Mouse (Mus musculus) hindbrain, embryonic 15.5 days (tissue): ENCODE results near the gene Gba2. TPM values are rescaled to one million over a fixed set of nuclear protein-coding genes. Genes with fewer than 3 reads are reported as not detected.

Source experiments
- ATAC-seq: fragments of 200-750 bp; cut with Nextera tagmentation; 2 replicates; pipeline ENCODE4 v1.8.0; 2017; ENCODE audit warnings: low read depth, moderate number of reproducible peaks, moderate TSS enrichment; ENCODE audit not compliant: low FRiP score
- H3K27ac ChIP-seq: fragments of 300-500 bp; sonication (generic); replicated peaks from 2 replicates; pipeline ENCODE4 v1.5.1; 2015; ENCODE audit warnings: mild to moderate bottlenecking, inconsistent platforms
- H3K27me3 ChIP-seq: fragments of 300-500 bp; sonication (generic); 2 replicates; pipeline ENCODE4 v1.6.1; 2015; ENCODE audit warnings: control low read depth, inconsistent platforms
- H3K36me3 ChIP-seq: fragments of 300-500 bp; sonication (generic); 2 replicates; pipeline ENCODE4 v1.6.1; 2015; ENCODE audit warnings: control low read depth, inconsistent platforms
- H3K4me1 ChIP-seq: fragments of 300-500 bp; sonication (generic); replicated peaks from 2 replicates; pipeline ENCODE4 v1.6.1; 2015; ENCODE audit warnings: control low read depth, inconsistent platforms
- H3K4me2 ChIP-seq: fragments of 300-500 bp; sonication (generic); 2 replicates; pipeline ENCODE4 v1.6.1; 2015; ENCODE audit warnings: moderate library complexity, mild to moderate bottlenecking, inconsistent platforms
- H3K4me3 ChIP-seq: fragments of 300-500 bp; sonication (generic); 2 replicates; pipeline ENCODE4 v1.5.1; 2015; ENCODE audit warnings: mild to moderate bottlenecking, inconsistent platforms
- H3K9ac ChIP-seq: fragments of 300-500 bp; sonication (generic); 2 replicates; pipeline ENCODE4 v1.6.1; 2015; ENCODE audit warnings: inconsistent platforms
- H3K9me3 ChIP-seq: fragments of 300-500 bp; sonication (generic); 2 replicates; pipeline ENCODE4 v1.6.1; 2016; ENCODE audit warnings: control low read depth, inconsistent platforms
- WGBS: fragments of 180-500 bp; shearing (Covaris S2); methylation state at CpG from one replicate; pipeline ENCODE4 v1.1.7; 2015; 5-methylcytosine and 5-hydroxymethylcytosine counted together
- polyA plus RNA-seq: library from polyadenylated mRNA; unstranded; fragments of >200 nt; fragmentation: Nextera tagmentation; extraction: Ambion mirVana; gene quantifications from 2 replicates; pipeline ENCODE4 v1.2.1, GENCODE M21; 2015

The Gba2 gene
- polyA plus RNA-seq, 1 experiment from 2014 or later = 63.4 TPM

DNA sequence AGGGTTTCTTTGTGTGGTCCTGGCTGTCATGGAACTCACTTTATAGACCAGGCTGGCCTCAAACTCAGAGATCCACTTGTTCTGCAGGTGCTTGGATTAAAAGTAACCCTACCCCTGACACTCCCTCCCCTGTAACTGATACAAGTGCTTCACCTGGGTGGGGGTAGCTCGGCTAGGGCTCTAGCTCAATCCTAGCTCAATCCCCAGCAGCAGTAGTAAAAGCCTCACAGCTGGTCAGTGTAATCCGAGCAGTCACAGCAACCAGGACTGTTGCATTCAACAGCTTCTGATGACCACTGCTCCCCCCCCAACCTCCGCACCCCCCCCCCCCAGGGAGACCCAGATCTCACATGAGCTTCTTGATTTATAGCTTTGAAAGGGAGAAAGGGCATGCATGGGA, 36.6 kb downstream of the Gba2 start:
- H3K4me1 ChIP-seq = no peaks in the 10 kb centered on the region
- no peak overlapping the region for H3K9ac ChIP-seq
- H3K36me3 ChIP-seq = peaks cover 96% of the 10 kb centered on the region
- WGBS = 98% methylated on average over 3 of the region's 3 CpGs
- H3K27me3 ChIP-seq = no peaks in the 10 kb centered on the region
- no peak overlapping the region for H3K27ac ChIP-seq
- H3K4me2 ChIP-seq = no peak overlapping the region
- H3K4me3 ChIP-seq = no peak overlapping the region
- H3K9me3 ChIP-seq = no peaks in the 10 kb centered on the region
- no peak for ATAC-seq

GRCm38 (mm10) chr4:43536031-43536430, 42.6 kb downstream of the Gba2 start:
- H3K27me3 ChIP-seq = no peaks in the 10 kb centered on the region
- no peaks in the 10 kb centered on the region for H3K4me1 ChIP-seq
- no peak overlapping the region for H3K27ac ChIP-seq
- peaks cover 91% of the 10 kb centered on the region for H3K36me3 ChIP-seq
- H3K9ac ChIP-seq = no peak overlapping the region
- no peaks in the 10 kb centered on the region for H3K9me3 ChIP-seq
- no peak overlapping the region for H3K4me3 ChIP-seq
- ATAC-seq = no peak
- H3K4me2 ChIP-seq = no peak overlapping the region
- WGBS = 91% methylated on average over 9 of the region's 9 CpGs

DNA sequence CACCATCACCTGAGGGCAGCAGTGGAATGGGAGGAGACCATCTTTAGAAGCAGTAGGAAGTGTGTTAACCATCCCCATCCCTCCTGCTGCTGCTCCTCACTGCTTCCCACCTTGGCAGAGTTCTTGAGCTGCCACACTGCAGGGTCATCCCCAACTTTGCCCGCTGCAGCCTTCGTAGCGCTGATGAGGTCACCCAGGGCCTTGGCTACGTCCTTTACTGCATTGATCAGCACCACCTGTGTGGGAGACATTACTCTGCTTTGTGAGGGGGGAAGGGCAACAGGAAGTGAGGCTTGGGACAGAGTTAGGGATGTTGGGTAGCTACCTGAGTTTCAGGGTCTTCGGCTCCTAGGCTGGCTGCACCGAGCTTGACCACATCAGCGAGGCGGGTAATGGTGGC, 43.0 kb downstream of the Gba2 start:
- no peak for ATAC-seq
- no peaks in the 10 kb centered on the region for H3K9me3 ChIP-seq
- WGBS = 97% methylated on average over 8 of the region's 8 CpGs

GRCm38 (mm10) chr4:43533270-43533669, 45.4 kb downstream of the Gba2 start:
- 84% methylated on average over 9 of the region's 9 CpGs for WGBS
- Histone ChIP-seq H3K36me3 (peaks cover 64% of the 10 kb centered on the region), H3K4me1 (no peaks in the 10 kb centered on the region), H3K4me3 (no peak overlapping the region), H3K9me3 (no peaks in the 10 kb centered on the region), H3K27me3 (no peaks in the 10 kb centered on the region), H3K9ac (no peak overlapping the region), H3K27ac (no peak overlapping the region), H3K4me2 (no peak overlapping the region)
- no peak for ATAC-seq

More for the DNA sequence above, 43.0 kb downstream of the Gba2 start:
- no peaks in the 10 kb centered on the region for H3K4me1 ChIP-seq
- no peak overlapping the region for H3K27ac ChIP-seq
- no peak overlapping the region for H3K9ac ChIP-seq
- H3K27me3 ChIP-seq = no peaks in the 10 kb centered on the region
- no peak overlapping the region for H3K4me3 ChIP-seq
- peaks cover 88% of the 10 kb centered on the region for H3K36me3 ChIP-seq
- no peak overlapping the region for H3K4me2 ChIP-seq

GRCm38 (mm10) chr4:43530581-43530980, 48.1 kb downstream of the Gba2 start:
- H3K4me1 ChIP-seq = no peaks in the 10 kb centered on the region
- WGBS = 22% methylated on average over 7 of the region's 7 CpGs
- ATAC-seq = no peak

DNA sequence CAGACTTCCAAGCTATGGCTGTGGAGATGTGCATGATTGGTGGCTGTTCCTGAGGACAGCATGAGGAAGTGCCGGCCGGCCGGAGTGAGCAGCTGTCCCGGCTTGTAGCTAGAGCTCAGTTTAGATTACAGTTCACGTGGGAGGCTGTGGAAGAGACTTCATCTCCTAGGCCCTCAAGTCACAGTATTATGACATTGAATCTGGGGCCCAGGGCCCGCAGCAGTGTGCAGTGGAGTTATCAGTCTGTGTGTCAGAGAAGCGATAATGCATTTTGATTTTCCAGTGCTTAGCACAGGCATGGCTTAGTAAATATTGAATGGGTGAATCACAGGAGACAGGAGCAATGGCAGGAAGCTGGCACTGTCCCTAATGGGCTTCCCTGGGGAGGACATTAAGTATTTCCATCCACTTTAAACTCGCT, 48.6 kb downstream of the Gba2 start:
- ATAC-seq = no peak
- no peak overlapping the region for H3K4me2 ChIP-seq
- H3K9me3 ChIP-seq = no peaks in the 10 kb centered on the region
- 56% methylated on average over 8 of the region's 8 CpGs for WGBS
- no peak overlapping the region for H3K27ac ChIP-seq
- H3K27me3 ChIP-seq = peaks cover 14% of the 10 kb centered on the region
- no peak overlapping the region for H3K9ac ChIP-seq
- H3K4me1 ChIP-seq = no peaks in the 10 kb centered on the region
- H3K36me3 ChIP-seq = peaks cover 36% of the 10 kb centered on the region
- no peak overlapping the region for H3K4me3 ChIP-seq

More at GRCm38 (mm10) chr4:43530581-43530980, 48.1 kb downstream of the Gba2 start:
- H3K27ac ChIP-seq = no peak overlapping the region
- H3K9me3 ChIP-seq = no peaks in the 10 kb centered on the region
- H3K27me3 ChIP-seq = peaks cover 10% of the 10 kb centered on the region
- no peak overlapping the region for H3K4me3 ChIP-seq
- H3K36me3 ChIP-seq = peaks cover 40% of the 10 kb centered on the region
- no peak overlapping the region for H3K9ac ChIP-seq
- H3K4me2 ChIP-seq = no peak overlapping the region

- H3K9me3 ChIP-seq = no peaks in the 10 kb centered on the region
- H3K4me2 ChIP-seq = no peak overlapping the region
- 78% methylated on average over 9 of the region's 9 CpGs for WGBS
- no peak overlapping the region for H3K27ac ChIP-seq
- H3K36me3 ChIP-seq = peaks cover 21% of the 10 kb centered on the region
- no peak overlapping the region for H3K9ac ChIP-seq
- H3K27me3 ChIP-seq = peaks cover 21% of the 10 kb centered on the region
- ATAC-seq = no peak
- H3K4me1 ChIP-seq = peaks cover 10% of the 10 kb centered on the region
- H3K4me3 ChIP-seq = no peak overlapping the region
Measured at GRCm38 (mm10) chr4:43528487-43528886, 50.2 kb downstream of the Gba2 start.

DNA sequence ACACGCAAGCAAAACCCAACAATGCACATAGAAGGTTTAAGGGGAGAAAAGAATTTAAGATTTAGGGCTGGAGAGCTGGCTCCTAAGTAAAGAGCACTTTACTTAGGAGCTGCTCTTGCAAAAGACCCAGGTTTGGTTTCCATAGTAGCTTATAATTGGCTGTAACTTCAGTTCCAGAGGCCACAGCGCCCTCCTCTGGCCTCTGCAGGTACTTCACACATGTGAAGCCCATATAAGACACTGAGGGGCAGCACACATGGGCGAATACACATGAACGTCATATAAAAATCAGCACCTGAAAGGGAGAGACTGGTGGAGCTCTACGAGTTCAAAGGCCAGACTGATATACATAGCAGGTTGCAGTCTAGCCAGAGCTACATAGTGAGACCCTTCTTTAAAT, 50.8 kb downstream of the Gba2 start:
- Histone ChIP-seq H3K9me3 (no peaks in the 10 kb centered on the region), H3K36me3 (peaks cover 15% of the 10 kb centered on the region), H3K9ac (no peak overlapping the region), H3K4me1 (peaks cover 14% of the 10 kb centered on the region), H3K4me3 (no peak overlapping the region), H3K4me2 (no peak overlapping the region), H3K27ac (no peak overlapping the region), H3K27me3 (peaks cover 27% of the 10 kb centered on the region)
- ATAC-seq = no peak
- 65% methylated on average over 5 of the region's 5 CpGs for WGBS

DNA sequence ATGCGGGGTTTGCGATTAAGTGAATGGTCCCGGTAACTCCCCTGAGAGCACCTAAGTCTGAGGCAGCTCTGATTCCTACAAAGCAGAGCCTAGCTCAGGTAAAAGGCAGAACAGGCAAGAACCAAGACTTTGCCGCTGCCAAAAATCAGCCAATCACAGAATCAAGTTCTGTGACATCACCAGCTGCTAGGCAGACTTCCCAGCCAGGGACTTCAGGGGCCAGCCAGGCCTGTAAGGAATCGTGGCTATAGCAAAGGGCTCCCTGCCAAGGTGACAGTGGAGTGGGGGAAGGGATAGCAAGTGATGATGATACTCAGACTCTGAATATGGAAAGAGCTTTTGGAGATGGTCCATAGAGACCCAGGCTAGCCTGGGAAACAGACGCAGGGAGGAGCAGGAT, 58.7 kb downstream of the Gba2 start:
- Histone ChIP-seq H3K4me1 (peaks cover 26% of the 10 kb centered on the region), H3K4me3 (peak overlapping the region; percentile 18; the same call in 1 of the 2 replicates), H3K36me3 (no peaks in the 10 kb centered on the region), H3K9ac (no peak overlapping the region), H3K27ac (no peak overlapping the region), H3K27me3 (peaks cover 34% of the 10 kb centered on the region), H3K9me3 (no peaks in the 10 kb centered on the region), H3K4me2 (peak overlapping the region; percentile 47)
- 12% methylated on average over 6 of the region's 6 CpGs for WGBS
- ATAC-seq = peak; percentile 69; the same call in 1 of the 2 replicates

DNA sequence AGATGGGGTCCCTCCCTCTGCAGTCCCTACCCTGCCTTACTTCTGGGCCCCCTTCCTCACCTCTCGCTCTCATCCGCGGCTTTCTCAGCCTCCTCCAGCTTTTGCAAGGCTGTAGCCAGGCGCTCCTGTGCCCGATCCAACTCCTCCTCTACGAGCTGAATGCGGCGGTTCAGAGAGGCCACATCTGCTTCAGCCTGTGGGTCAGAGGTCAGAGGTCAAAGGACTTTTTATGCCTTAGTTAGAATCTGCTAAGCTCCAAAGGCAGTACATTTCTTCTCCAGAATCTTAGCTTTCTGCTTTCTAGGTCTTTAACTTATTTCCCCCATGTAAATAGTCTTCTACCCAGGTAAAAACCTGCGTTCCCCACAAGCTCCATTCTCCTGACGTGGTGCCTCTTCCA, 59.1 kb downstream of the Gba2 start:
- Histone ChIP-seq H3K27ac (no peak overlapping the region), H3K36me3 (no peaks in the 10 kb centered on the region), H3K4me3 (peak overlapping the region; percentile 18; the same call in 1 of the 2 replicates), H3K4me2 (peak overlapping the region; percentile 47), H3K9me3 (no peaks in the 10 kb centered on the region), H3K9ac (no peak overlapping the region), H3K27me3 (peaks cover 34% of the 10 kb centered on the region), H3K4me1 (peaks cover 26% of the 10 kb centered on the region)
- ATAC-seq = no peak
- 14% methylated on average over 10 of the region's 10 CpGs for WGBS

Other genes with a start within 250 kb of the Gba2 start
- gene Rusc2, start 196.9 kb downstream of the Gba2 start, polyA plus RNA-seq = 88.8 and 99.5 TPM in 2 replicates
- gene Fam166b, start 149.7 kb downstream of the Gba2 start, polyA plus RNA-seq = 0.79 and 1.5 TPM in 2 replicates
- 16.2 and 16.8 TPM in 2 replicates for gene Tesk1, start 136.9 kb downstream of the Gba2 start, polyA plus RNA-seq
- 5.3 and 5.7 TPM in 2 replicates for gene Cd72, start 124.2 kb downstream of the Gba2 start, polyA plus RNA-seq
- 0.13 TPM in 1 of 2 replicates, not detected in the other for gene Sit1, start 95.1 kb downstream of the Gba2 start, polyA plus RNA-seq
- gene Ccdc107, start 86.0 kb downstream of the Gba2 start, polyA plus RNA-seq = 79.2 and 84.0 TPM in 2 replicates
- 8.1 and 8.5 TPM in 2 replicates for gene Arhgef39, start 79.2 kb downstream of the Gba2 start, polyA plus RNA-seq
- 0.13 and 0.27 TPM in 2 replicates for gene Car9, start 71.9 kb downstream of the Gba2 start, polyA plus RNA-seq
- gene Tpm2, start 55.1 kb downstream of the Gba2 start, polyA plus RNA-seq = 10.9 and 13.3 TPM in 2 replicates
- gene Creb3, start 16.5 kb downstream of the Gba2 start, polyA plus RNA-seq = 76.8 and 79.5 TPM in 2 replicates
- gene Tln1, start 16.2 kb downstream of the Gba2 start, polyA plus RNA-seq = 66.2 and 69.2 TPM in 2 replicates
- gene Rgp1, start 158 bp downstream of the Gba2 start, polyA plus RNA-seq = 18.8 and 22.8 TPM in 2 replicates
- gene Msmp, start 5.6 kb upstream of the Gba2 start, polyA plus RNA-seq = 1.2 and 1.6 TPM in 2 replicates
- 13.2 TPM in 2 replicates for gene Npr2, start 53.1 kb upstream of the Gba2 start, polyA plus RNA-seq
- 6.9 and 7.0 TPM in 2 replicates for gene Spag8, start 74.7 kb upstream of the Gba2 start, polyA plus RNA-seq
- 73.0 and 80.2 TPM in 2 replicates for gene Hint2, start 77.6 kb upstream of the Gba2 start, polyA plus RNA-seq
- gene Tmem8b, start 90.1 kb upstream of the Gba2 start, polyA plus RNA-seq = 14.2 and 15.4 TPM in 2 replicates
- gene Fam221b, start 90.3 kb upstream of the Gba2 start, polyA plus RNA-seq = 1.5 and 1.9 TPM in 2 replicates
- not detected in 2 replicates for gene Olfr70, start 121.9 kb upstream of the Gba2 start, polyA plus RNA-seq
- not detected in 2 replicates for gene Olfr71, start 131.4 kb upstream of the Gba2 start, polyA plus RNA-seq
- 0.39 and 0.64 TPM in 2 replicates for gene Hrct1, start 148.3 kb upstream of the Gba2 start, polyA plus RNA-seq
- 0.10 TPM in 1 of 2 replicates, not detected in the other for gene Spaar, start 151.2 kb upstream of the Gba2 start, polyA plus RNA-seq
- gene Olfr159, start 192.1 kb upstream of the Gba2 start, polyA plus RNA-seq = not detected in 2 replicates
- gene Olfr156, start 245.0 kb upstream of the Gba2 start, polyA plus RNA-seq = not detected in 2 replicates